In genomic region chr8:121513429-121513828, GRCm38 (mm10) we compare ENCODE assay signal across 9 mouse cellular contexts. TPM values are rescaled to one million over a fixed set of nuclear protein-coding genes. Genes with fewer than 3 reads are reported as not detected.
A peak's percentile ranks its signal among the peaks of the same experiment; 100 is the strongest.
DNase-seq lines count a peak whose midpoint lies in the region; ATAC-seq lines count a peak whose summit lies in the region.
"Had no signal": no experiment of that assay in that cellular context is flagged by ENCODE, and none has a peak within 500 bp of the region (broad histone marks: within the 10 kb centered on the region; RNA-seq: fewer than 3 reads in every experiment).

No protein-coding gene starts in this region.

- no peaks in the 10 kb centered on the region for H3K9me3 ChIP-seq in hindbrain, embryonic 15.5 days

- WGBS in hindbrain, embryonic 15.5 days, result 8% methylated on average over 12 of the region's 12 CpGs

- no peak overlapping the region for H3K4me3 ChIP-seq in hindbrain, embryonic 15.5 days
- H3K4me3 ChIP-seq: myocyte had no signal

- peaks cover 40% of the 10 kb centered on the region for H3K27me3 ChIP-seq in hindbrain, embryonic 15.5 days

- ATAC-seq in hindbrain, embryonic 15.5 days (ENCODE audit: low FRiP score, low read depth), result peak; percentile 75
- peak; percentile 63; the same call in 1 of the 2 replicates for ATAC-seq in megakaryocyte, adult 5-6 weeks (ENCODE audit: poor library complexity, severe bottlenecking)

- DNase-seq in WW6 (ENCODE audit: low read depth, low spot score), result peak; percentile 50
- peak; percentile 89 to 94 for DNase-seq in cerebellum, postnatal 25 days
- DNase-seq in frontal cortex, postnatal 36 days (ENCODE audit: low spot score in 2 of 2), result peak; percentile 81 to 83
- DNase-seq in layer of hippocampus, postnatal 14 days (ENCODE audit: low spot score in 2 of 2), result peak; percentile 74 to 87
- DNase-seq in right cerebral cortex, adult 2 months (ENCODE audit: low spot score in 2 of 2), result peak; percentile 77 to 89
- DNase-seq in urinary bladder, postnatal 10 days (ENCODE audit: low spot score), result peak; percentile 36

- no peak overlapping the region for H3K27ac ChIP-seq in hindbrain, embryonic 15.5 days (replicated peaks)

- no peaks in the 10 kb centered on the region for H3K4me1 ChIP-seq in hindbrain, embryonic 15.5 days (replicated peaks)

- no peak overlapping the region for H3K4me2 ChIP-seq in hindbrain, embryonic 15.5 days

- no peaks in the 10 kb centered on the region for H3K36me3 ChIP-seq in hindbrain, embryonic 15.5 days

- H3K9ac ChIP-seq in hindbrain, embryonic 15.5 days, result no peak overlapping the region

RNA-seq across cellular contexts. Expression of gene 1700018B08Rik, which starts 30.7 kb away (rescaled TPM):
- polyA plus RNA-seq in hindbrain, embryonic 15.5 days (2015; fragmentation: Nextera tagmentation; extraction: Ambion mirVana), result not detected in 2 replicates
- not detected for total RNA-seq in layer of hippocampus, postnatal 14 days (2021)
- total RNA-seq in megakaryocyte, adult 5-6 weeks (2015), result not detected in 2 replicates
- total RNA-seq in megakaryocyte, adult 5-6 weeks (2017), result not detected in 2 replicates
- polyA plus RNA-seq: myocyte had no signal

Comparison
In these comparisons a context has a peak if more than half of its experiments do, and no peak if none do; other contexts are left out.
1. DNase-seq: peak in every context shown above with its lines; median percentile 92 in cerebellum, postnatal 25 days; 83 in right cerebral cortex, adult 2 months; 82 in frontal cortex, postnatal 36 days; 80 in layer of hippocampus, postnatal 14 days; 50 in WW6; 36 in urinary bladder, postnatal 10 days.